Mouse (Mus musculus) heart, embryonic 12.5 days (tissue): ENCODE measurements around the gene Txnrd3. TPM values are rescaled to one million over a fixed set of nuclear protein-coding genes. Genes with fewer than 3 reads are reported as not detected.

ENCODE experiments used
- ATAC-seq: fragments of 200-750 bp; cut with Nextera tagmentation; 2 replicates; pipeline ENCODE4 v1.8.0; 2017; ENCODE audit warnings: moderate TSS enrichment, moderate library complexity; ENCODE audit not compliant: insufficient number of reproducible peaks, low FRiP score
- H3K27ac ChIP-seq: fragments of 300-500 bp; sonication (generic); 2 replicates; pipeline ENCODE4 v1.5.1; 2016; ENCODE audit warnings: mild to moderate bottlenecking, moderate library complexity; ENCODE audit not compliant: poor library complexity, severe bottlenecking
- H3K27me3 ChIP-seq: fragments of 300-500 bp; sonication (generic); replicated peaks from 2 replicates; pipeline ENCODE4 v1.6.1; 2016; ENCODE audit warnings: mild to moderate bottlenecking, moderate library complexity
- H3K36me3 ChIP-seq: fragments of 300-500 bp; sonication (generic); 2 replicates; pipeline ENCODE4 v1.6.1; 2016; ENCODE audit warnings: mild to moderate bottlenecking, moderate library complexity
- H3K4me1 ChIP-seq: fragments of 300-500 bp; sonication (generic); replicated peaks from 2 replicates; pipeline ENCODE4 v1.6.1; 2016; ENCODE audit warnings: mild to moderate bottlenecking
- H3K4me2 ChIP-seq: fragments of 300-500 bp; sonication (generic); 2 replicates; pipeline ENCODE4 v1.6.1; 2016; ENCODE audit warnings: mild to moderate bottlenecking, moderate library complexity
- H3K4me3 ChIP-seq: fragments of 300-500 bp; sonication (generic); 2 replicates; pipeline ENCODE4 v1.5.1; 2016; ENCODE audit warnings: mild to moderate bottlenecking
- H3K9ac ChIP-seq: fragments of 300-500 bp; sonication (generic); 2 replicates; pipeline ENCODE4 v1.6.1; 2016; ENCODE audit warnings: mild to moderate bottlenecking, moderate library complexity
- H3K9me3 ChIP-seq: fragments of 300-500 bp; sonication (generic); replicated peaks from 2 replicates; pipeline ENCODE4 v1.6.1; 2016; ENCODE audit warnings: mild to moderate bottlenecking, moderate library complexity
- WGBS: fragments of 180-500 bp; shearing (Covaris S2); methylation state at CpG from one replicate; pipeline ENCODE4 v1.1.7; 2016; 5-methylcytosine and 5-hydroxymethylcytosine counted together
- polyA plus RNA-seq: library from polyadenylated mRNA; unstranded; fragments of >200 nt; fragmentation: Nextera tagmentation; extraction: Ambion mirVana; gene quantifications from 2 replicates; pipeline ENCODE4 v1.2.1, GENCODE M21; 2016

The Txnrd3 gene
- polyA plus RNA-seq, 1 experiment from 2014 or later, result 10.0 TPM

DNA sequence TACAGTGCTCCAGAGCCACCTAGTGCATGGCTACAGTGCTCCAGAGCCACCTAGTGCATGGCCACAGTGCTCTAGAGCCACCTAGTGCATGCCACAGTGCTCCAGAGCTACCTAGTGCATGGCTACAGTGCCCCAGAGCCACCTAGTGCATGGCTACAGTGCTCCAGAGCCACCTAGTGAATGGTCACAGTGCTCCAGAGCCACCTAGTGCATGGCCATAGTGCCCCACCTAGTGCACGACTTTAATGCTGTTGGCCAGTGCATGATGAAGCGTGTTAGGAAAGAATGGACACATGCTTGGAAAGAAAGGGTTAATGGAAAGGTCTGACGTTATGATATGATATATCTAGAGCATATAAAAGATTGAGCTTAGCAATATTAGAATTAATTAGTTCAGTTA lies 14.6 kb downstream of the Txnrd3 start:
- Histone ChIP-seq H3K9me3 (no peaks in the 10 kb centered on the region), H3K27me3 (no peaks in the 10 kb centered on the region), H3K4me3 (no peak overlapping the region), H3K4me1 (peaks cover 13% of the 10 kb centered on the region; the same call in 1 of the 2 replicates), H3K27ac (no peak overlapping the region), H3K36me3 (peaks cover 2% of the 10 kb centered on the region), H3K9ac (no peak overlapping the region), H3K4me2 (no peak overlapping the region)
- WGBS, result 76% methylated on average over 3 of the region's 3 CpGs
- no peak for ATAC-seq

DNA sequence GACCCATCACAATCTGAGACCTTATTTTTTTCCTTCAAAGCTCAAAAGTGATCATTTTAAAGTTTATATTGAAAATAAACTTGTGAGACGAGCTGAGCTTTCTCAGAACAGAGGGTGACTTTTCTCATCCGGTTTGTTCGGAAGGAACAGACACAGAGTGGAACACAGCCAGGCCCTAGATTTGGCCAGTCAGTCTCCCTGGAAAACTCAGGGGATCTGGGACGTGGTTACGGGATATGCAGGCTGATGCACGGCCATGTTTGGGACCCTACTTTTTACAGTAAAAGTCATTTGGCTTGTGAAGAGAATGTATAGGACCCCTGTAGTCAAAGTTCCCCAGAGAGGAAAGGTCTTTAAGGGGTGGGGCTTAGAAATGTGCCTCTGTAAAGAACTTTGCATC lies 15.1 kb downstream of the Txnrd3 start:
- peaks cover 13% of the 10 kb centered on the region; the same call in 1 of the 2 replicates for H3K4me1 ChIP-seq
- H3K27ac ChIP-seq, result no peak overlapping the region
- no peaks in the 10 kb centered on the region; the same call in 1 of the 2 replicates for H3K9me3 ChIP-seq
- no peak overlapping the region for H3K4me2 ChIP-seq
- no peak overlapping the region for H3K4me3 ChIP-seq
- no peaks in the 10 kb centered on the region for H3K27me3 ChIP-seq
- H3K9ac ChIP-seq, result no peak overlapping the region
- no peak for ATAC-seq
- WGBS, result 82% methylated on average over 6 of the region's 6 CpGs
- H3K36me3 ChIP-seq, result peaks cover 8% of the 10 kb centered on the region

DNA sequence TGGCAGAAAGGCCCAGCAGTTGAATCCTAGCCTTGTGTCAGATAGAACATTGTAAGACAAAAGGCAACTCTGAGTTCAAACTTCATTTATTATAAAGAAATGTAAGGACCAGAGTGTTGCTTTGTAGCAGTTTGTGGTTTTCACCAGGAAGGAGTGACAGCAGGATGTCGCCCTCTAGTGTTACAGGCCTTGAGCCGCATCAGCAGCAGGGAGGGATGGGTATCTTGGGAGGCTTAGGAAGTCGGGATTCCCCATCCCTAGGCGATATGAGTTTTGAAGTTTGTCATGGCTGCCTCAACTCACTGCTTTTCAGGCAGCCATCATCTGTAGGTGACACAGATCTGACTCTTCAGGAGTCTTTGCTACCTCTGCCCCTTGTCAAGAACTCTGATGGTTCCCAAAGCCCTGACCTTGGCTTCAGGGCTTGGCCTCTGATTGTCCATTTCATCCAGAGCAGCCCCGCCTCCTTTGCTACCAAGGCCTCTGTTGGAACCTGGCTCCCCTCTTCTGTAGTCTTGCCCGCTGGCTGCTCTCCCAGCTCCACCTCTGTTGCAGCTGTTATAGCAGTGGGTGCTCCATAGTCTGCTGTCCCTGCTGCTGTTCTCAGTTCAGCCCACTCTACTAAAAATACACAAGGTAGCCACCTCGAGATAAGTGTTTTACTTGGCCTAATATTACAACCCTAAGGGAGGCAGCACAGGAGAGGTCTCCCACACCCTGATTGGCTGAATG lies 16.1 kb downstream of the Txnrd3 start:
- Histone ChIP-seq H3K27ac (peak overlapping the region; percentile 31; the same call in 1 of the 2 replicates), H3K4me2 (no peak overlapping the region), H3K9me3 (no peaks in the 10 kb centered on the region; the same call in 1 of the 2 replicates), H3K36me3 (peaks cover 12% of the 10 kb centered on the region), H3K27me3 (no peaks in the 10 kb centered on the region), H3K4me1 (peaks cover 13% of the 10 kb centered on the region; the same call in 1 of the 2 replicates), H3K9ac (no peak overlapping the region), H3K4me3 (no peak overlapping the region)
- WGBS, result 18% methylated on average over 7 of the region's 7 CpGs
- no peak for ATAC-seq

DNA sequence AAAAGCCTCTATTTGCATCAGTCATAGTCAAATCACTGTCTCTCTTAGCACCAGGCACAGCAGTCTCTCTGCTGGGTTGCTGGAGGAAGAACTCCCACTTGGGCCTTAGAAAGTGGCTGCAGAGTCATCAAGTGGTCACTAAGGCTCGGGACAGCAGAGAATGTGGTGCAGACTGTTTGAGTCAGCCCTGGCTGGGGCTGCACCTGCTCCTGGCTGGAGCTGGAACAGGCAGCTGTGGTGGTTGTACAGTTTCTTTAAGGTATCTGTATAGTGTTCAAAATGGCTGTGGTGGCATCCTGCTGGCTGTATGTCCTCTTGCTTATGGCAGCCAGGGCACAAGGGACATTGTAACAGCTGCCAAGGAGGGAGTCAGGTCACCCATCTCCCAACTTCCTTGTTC lies 16.7 kb downstream of the Txnrd3 start:
- peaks cover 16% of the 10 kb centered on the region; the same call in 1 of the 2 replicates for H3K4me1 ChIP-seq
- H3K36me3 ChIP-seq, result peaks cover 12% of the 10 kb centered on the region
- H3K9ac ChIP-seq, result no peak overlapping the region
- H3K9me3 ChIP-seq, result no peaks in the 10 kb centered on the region; the same call in 1 of the 2 replicates
- 41% methylated on average over 1 of the region's 1 CpGs for WGBS
- no peaks in the 10 kb centered on the region for H3K27me3 ChIP-seq
- no peak for ATAC-seq
- no peak overlapping the region for H3K4me2 ChIP-seq
- peak overlapping the region; percentile 31; the same call in 1 of the 2 replicates for H3K27ac ChIP-seq
- H3K4me3 ChIP-seq, result no peak overlapping the region

DNA sequence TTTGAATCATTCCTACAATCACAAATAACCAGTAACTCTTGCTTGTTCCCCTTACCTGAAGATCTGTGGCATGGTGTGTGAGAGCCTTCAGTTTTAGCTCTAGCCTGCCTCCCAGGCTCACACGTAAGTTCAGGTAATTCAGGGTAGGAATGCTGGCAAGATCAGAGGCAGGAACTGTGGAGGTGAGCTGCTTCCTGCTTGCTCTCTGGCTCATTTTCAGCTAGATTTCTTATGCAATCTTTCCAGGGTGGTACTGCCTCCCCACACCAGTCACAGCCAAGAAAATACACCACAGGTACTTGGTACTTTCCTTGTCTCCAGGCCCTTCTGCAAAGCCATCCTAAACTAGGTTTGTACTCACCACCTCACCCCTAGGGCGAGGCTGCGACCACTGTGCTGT lies 18.7 kb downstream of the Txnrd3 start:
- no peak for ATAC-seq
- peaks cover 12% of the 10 kb centered on the region for H3K36me3 ChIP-seq
- no peak overlapping the region for H3K4me3 ChIP-seq
- no peak overlapping the region for H3K27ac ChIP-seq
- H3K9ac ChIP-seq, result no peak overlapping the region
- no peaks in the 10 kb centered on the region for H3K27me3 ChIP-seq
- H3K9me3 ChIP-seq, result no peaks in the 10 kb centered on the region; the same call in 1 of the 2 replicates
- H3K4me2 ChIP-seq, result no peak overlapping the region
- H3K4me1 ChIP-seq, result peaks cover 18% of the 10 kb centered on the region
- 87% methylated on average over 3 of the region's 3 CpGs for WGBS

DNA sequence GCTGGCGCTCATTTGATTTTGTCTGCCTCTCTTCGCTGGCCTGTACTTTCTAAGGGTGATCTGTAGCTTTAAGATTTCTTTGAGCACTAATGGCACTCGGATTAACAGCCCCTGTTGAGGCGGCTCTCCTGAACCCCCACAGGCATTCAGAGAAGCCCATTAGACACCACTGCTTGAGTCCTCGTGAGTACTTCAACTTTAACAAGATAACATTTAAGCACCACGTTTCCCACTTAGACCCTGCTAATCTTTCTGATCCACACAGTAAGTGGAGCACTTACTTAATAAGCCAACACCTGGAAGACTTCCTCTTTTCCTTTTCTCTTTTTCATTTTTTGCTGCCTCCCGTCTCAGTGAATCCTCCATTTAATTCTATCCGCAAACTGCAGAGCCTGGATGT lies 21.4 kb downstream of the Txnrd3 start:
- no peak overlapping the region for H3K27ac ChIP-seq
- no peak overlapping the region for H3K4me3 ChIP-seq
- peaks cover 12% of the 10 kb centered on the region for H3K36me3 ChIP-seq
- H3K4me1 ChIP-seq, result peaks cover 8% of the 10 kb centered on the region
- H3K27me3 ChIP-seq, result no peaks in the 10 kb centered on the region
- 41% methylated on average over 8 of the region's 8 CpGs for WGBS
- no peak overlapping the region for H3K4me2 ChIP-seq
- no peak for ATAC-seq
- no peak overlapping the region for H3K9ac ChIP-seq
- H3K9me3 ChIP-seq, result no peaks in the 10 kb centered on the region; the same call in 1 of the 2 replicates

DNA sequence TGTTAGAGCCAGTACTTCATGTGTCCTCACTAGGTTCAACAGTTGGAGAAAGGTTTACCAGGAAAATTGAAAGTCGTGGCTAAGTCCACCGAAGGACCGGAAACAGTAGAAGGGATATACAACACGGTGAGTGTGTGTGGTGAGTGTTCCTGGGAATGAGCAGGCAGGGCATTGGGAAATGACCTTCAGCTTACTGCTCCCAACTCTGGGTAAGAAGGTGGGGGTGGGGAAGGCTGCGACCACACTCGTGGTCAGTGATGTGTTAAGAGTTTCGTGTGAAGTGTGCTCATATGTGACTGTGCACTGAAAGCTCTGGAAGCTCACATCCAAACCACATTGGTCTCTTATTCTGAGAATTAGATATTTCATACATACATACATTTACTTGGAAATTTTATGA lies 21.9 kb downstream of the Txnrd3 start:
- Histone ChIP-seq H3K9me3 (no peaks in the 10 kb centered on the region; the same call in 1 of the 2 replicates), H3K4me3 (no peak overlapping the region), H3K36me3 (peaks cover 12% of the 10 kb centered on the region), H3K27ac (no peak overlapping the region), H3K9ac (no peak overlapping the region), H3K4me2 (no peak overlapping the region), H3K27me3 (no peaks in the 10 kb centered on the region), H3K4me1 (peaks cover 4% of the 10 kb centered on the region; the same call in 1 of the 2 replicates)
- WGBS, result 71% methylated on average over 7 of the region's 7 CpGs
- ATAC-seq, result no peak

DNA sequence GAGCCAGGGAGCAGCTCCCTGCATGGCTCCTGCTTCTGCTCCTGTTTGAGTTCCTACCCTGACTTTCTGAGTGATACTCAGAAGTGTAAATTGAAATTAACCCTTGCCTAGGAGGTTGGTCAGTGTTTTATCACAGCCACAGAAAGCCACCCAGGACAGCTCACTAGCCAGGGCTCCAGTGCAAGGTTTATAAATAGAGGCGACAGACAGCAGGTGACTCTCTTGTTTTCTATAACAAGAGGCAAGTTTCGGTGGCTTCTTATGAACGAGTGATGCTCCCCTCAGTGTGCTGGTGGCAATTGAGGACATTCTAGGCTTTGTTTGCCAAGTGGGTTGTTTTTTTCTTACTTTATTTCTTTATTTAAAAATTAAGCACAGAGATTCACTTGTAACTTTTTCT lies 23.2 kb downstream of the Txnrd3 start:
- no peak overlapping the region for H3K27ac ChIP-seq
- ATAC-seq, result no peak
- 42% methylated on average over 3 of the region's 3 CpGs for WGBS

DNA sequence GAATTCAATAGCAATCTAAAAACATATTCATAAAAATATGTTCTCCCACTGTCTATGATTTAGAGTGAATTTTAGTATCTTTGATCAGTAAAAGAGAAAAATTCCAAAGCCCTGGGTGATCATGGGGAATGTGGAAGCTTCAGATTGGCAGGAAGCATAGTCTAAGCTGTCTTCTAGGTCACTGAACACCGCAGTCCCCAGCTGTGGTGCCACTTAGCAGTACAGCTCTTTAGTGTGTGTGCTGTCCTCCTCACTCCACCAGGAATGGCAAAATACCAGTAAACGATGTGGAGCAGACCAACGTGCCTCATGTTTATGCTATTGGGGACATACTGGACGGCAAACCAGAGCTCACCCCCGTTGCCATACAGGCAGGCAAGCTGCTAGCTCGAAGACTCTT lies 25.8 kb downstream of the Txnrd3 start:
- Histone ChIP-seq H3K9ac (no peak overlapping the region), H3K36me3 (peaks cover 8% of the 10 kb centered on the region; the same call in 1 of the 2 replicates), H3K27ac (no peak overlapping the region), H3K9me3 (no peaks in the 10 kb centered on the region), H3K4me2 (no peak overlapping the region), H3K27me3 (no peaks in the 10 kb centered on the region), H3K4me3 (no peak overlapping the region), H3K4me1 (peaks cover 4% of the 10 kb centered on the region; the same call in 1 of the 2 replicates)
- ATAC-seq, result no peak
- WGBS, result 81% methylated on average over 6 of the region's 6 CpGs

More for the DNA sequence above, 23.2 kb downstream of the Txnrd3 start:
- Histone ChIP-seq H3K4me3 (no peak overlapping the region), H3K27me3 (no peaks in the 10 kb centered on the region), H3K36me3 (peaks cover 12% of the 10 kb centered on the region), H3K4me2 (no peak overlapping the region), H3K9me3 (no peaks in the 10 kb centered on the region; the same call in 1 of the 2 replicates), H3K9ac (no peak overlapping the region), H3K4me1 (peaks cover 4% of the 10 kb centered on the region; the same call in 1 of the 2 replicates)

DNA sequence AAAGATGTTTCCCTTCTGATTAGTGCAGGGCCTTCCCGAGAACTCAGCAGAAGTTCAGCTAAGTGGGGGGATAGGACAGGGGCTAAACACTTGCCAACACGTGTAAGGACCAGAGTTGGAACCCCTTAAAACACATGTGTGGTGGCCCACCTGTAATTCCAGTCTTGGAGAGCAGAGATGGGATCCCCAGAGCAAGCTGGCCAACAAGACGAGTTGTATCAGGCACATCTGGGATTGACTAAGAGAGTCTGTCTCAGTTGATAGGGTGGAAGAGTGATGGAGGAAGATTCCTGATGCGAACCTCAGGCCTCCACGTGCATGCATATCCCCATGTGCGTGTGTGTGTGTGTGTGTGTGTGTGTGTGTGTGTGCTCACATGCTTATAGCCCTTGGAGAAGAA lies 27.6 kb downstream of the Txnrd3 start:
- no peak for ATAC-seq
- H3K4me2 ChIP-seq, result no peak overlapping the region
- H3K9me3 ChIP-seq, result peaks cover 3% of the 10 kb centered on the region; the same call in 1 of the 2 replicates
- peaks cover 19% of the 10 kb centered on the region for H3K36me3 ChIP-seq
- H3K9ac ChIP-seq, result no peak overlapping the region
- H3K4me3 ChIP-seq, result no peak overlapping the region
- H3K27me3 ChIP-seq, result no peaks in the 10 kb centered on the region
- no peaks in the 10 kb centered on the region; the same call in 1 of the 2 replicates for H3K4me1 ChIP-seq
- 77% methylated on average over 6 of the region's 6 CpGs for WGBS
- H3K27ac ChIP-seq, result no peak overlapping the region

DNA sequence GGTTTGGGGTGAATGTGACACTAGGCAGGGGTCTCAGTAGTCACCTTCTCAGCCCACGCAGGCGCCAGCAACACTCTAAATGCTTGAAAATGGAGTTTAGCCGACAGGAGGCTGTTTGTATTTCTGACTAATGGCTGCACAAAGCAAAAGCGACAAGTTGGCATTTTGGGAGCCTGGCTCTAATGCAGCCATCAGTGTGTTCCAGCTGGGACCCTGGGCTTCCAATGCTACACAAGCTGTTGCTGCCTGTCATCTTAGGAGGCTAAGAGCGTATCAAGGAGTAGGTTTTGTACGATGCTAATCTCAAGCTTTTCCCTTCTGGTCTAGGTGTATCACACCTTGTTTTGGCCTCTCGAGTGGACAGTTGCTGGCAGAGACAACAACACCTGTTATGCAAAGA lies 28.9 kb downstream of the Txnrd3 start:
- no peak for ATAC-seq
- Histone ChIP-seq H3K9me3 (peaks cover 3% of the 10 kb centered on the region; the same call in 1 of the 2 replicates), H3K4me2 (no peak overlapping the region), H3K9ac (no peak overlapping the region), H3K4me1 (no peaks in the 10 kb centered on the region), H3K27ac (no peak overlapping the region), H3K4me3 (no peak overlapping the region), H3K36me3 (peaks cover 19% of the 10 kb centered on the region), H3K27me3 (no peaks in the 10 kb centered on the region)
- WGBS, result 78% methylated on average over 7 of the region's 7 CpGs
